Mouse (Mus musculus): Measurements from ENCODE around the gene Nek8.
"Not testable (repeated sequence)": the region's sequence is repeated elsewhere in the genome, so short reads cannot be mapped to it uniquely, and the experiment has no call there.

Nek8 gene

GRCm38 (mm10) chr11:78176402-78176862 is at the start of gene Nek8, which contains the start of gene Tlcd1:
Nek8 (minus strand) TSS chr11:78176675.
Tlcd1 (plus strand) TSS chr11:78176711.
- peak; percentile 84 to 90 for DNase-seq (ENCODE audit: low spot score in 2 of 2)

GRCm38 (mm10) chr11:78223586-78223985 is 47.1 kb upstream of the Nek8 start:
- DNase-seq (ENCODE audit: low spot score in 2 of 2), result no peak

DNA sequence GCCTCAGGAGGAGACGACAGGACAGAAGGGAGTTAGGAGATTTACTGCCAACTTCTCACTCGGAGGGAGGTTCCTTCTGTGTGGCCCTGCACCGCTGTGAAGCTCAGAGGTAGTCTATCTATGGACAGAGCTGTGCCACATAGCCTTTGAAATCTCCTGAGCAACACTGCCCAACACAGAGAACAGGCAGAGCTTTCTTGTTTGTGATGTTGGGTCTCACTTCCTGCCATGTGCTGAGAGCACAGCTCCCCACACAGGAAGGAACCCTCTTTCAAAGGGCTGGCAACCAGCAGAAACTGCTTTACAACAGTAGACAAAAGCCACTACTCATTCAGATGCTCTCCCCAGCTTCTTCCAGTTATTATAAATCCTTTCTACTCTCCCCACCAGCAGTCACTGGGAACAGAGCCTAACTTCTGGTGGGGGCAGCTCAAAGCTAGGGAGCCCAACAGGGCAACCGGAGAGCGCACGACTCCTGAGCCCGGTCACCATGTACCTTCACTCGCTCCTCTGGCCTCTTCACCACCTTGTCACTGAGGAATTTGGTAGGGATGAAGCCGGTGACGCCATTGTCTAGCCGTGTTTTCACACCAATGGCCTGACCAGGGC is 39.3 kb upstream of the Nek8 start:
- DNase-seq (ENCODE audit: low spot score in 2 of 2), result no peak

- no peak for DNase-seq (ENCODE audit: low spot score in 2 of 2)
These were observed 36.8 kb upstream of the Nek8 start for GRCm38 (mm10) chr11:78213086-78213817.

- DNase-seq (ENCODE audit: low spot score in 2 of 2), result no peak
These were observed 35.0 kb upstream of the Nek8 start for GRCm38 (mm10) chr11:78211513-78211912.

DNA sequence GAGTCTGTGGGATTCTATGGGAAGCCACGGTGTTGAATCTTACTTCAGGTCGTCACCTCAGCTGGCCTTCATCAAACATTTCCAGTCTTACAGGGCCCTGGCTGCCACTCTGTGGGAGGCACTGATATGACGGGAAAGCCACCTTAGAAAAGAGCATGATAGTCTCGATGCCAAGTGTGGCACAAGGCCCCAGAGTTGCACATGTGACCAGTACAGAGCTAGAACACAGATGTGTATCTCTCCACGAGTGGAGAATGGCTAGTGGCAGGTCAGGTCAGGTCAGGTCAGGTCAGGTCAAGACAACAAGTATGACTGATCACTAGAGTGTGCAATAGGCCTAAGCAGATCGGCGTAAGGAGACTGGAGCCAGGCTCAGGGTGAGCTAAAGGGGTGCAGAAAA is 34.1 kb upstream of the Nek8 start:
- no peak for DNase-seq (ENCODE audit: low spot score in 2 of 2)

GRCm38 (mm10) chr11:78209886-78210285 is 33.4 kb upstream of the Nek8 start:
- no peak for DNase-seq (ENCODE audit: low spot score in 2 of 2)

- DNase-seq (ENCODE audit: low spot score in 2 of 2), result no peak
These were observed 30.7 kb upstream of the Nek8 start for GRCm38 (mm10) chr11:78207190-78207589.

DNA sequence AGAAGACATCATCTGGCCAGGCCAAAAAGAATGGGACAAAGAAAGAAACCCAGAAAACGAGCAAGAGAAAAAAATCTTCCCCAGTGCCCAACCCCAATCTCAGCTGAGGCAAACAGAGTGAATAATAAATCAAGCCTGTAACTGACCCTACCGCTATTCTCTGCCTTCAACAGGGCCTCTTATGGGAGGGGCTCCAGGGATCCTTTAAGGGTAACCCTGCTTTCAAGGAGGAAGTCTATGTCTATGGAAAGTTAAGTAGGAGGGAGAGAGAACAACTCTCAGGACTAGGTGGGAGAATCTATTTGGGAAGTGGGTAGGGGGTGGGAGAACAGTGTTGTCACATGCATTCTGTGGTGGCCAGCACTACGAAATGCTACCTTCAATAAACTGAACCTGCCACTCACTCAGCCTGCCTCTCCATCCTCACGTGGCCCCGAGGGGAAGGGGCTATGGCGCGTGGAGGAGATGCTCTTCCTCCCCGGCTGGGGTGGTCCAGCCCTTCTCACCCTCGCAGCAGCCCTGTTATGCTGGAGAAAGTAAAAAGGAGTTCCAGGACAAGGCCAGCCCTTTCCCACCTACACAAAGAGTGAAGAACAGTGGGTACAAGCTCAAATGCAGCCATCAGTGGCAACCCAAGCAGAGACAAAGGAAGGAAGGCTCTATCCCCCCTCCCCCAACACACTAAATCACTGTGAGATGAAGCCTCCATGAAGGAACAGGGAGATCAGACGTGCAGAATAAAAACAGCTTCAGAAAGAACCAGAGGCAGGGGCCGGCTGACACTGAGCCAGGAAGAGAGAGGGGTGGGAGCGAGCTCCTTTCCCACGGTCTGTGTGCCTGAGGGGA is 29.1 kb upstream of the Nek8 start:
- no peak for DNase-seq (ENCODE audit: low spot score in 2 of 2)

- DNase-seq (ENCODE audit: low spot score in 2 of 2), result no peak
These were observed 27.8 kb upstream of the Nek8 start for GRCm38 (mm10) chr11:78204287-78204686.

DNA sequence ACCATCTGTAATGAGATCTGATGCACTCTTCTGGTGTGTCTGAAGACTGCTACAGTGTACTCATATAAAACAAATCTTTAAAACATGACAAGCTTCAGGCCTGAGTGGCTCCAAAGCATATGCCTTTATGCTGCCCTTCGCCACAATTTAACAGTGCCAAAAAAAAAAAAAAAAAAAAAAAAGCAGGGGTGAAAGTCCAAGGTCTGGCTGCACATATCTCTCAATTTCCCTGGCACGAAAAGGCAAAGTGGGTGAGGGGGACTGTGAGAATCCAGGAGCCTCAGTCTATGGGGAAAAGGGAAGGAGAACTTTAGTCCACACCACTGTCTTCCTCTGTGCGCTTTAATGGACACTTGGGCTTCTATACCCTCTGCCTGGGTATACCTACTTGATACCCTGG is 25.9 kb upstream of the Nek8 start:
- DNase-seq (ENCODE audit: low spot score in 2 of 2), result no peak

DNA sequence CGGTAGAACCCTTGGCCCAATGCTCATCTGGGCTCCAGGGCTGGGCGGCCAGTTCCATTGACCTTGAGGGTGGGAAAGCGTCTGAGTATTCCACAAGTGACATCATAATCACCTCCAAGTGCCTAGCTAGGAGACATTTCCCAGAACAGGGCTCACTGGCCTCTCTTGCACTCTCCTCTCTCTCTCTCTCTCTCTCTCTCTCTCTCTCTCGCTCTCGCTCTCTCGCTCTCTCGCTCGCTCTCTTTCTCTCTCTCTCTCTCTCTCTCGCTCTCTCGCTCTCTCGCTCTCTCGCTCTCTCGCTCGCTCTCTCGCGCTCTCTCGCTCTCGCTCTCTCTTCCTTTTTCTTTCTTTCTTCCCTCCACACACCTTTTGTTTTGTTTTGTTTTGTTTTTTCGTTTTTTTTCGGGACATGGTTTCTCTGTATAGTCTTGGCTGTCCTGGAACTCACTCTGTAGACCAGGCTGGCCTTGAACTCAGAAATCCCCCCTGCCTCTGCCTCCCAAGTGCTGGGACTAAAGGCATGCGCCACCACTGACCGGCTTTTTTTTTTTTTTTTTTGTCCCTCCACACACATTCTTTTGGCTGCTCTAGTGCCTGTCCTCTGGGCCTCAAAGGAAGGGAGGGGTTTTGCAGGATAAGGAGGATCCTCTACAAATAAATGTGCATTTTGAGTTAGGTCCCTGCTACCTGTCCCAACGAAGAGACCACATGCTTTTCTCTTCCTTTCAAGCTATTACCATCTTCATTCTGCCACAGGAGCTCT is 18.8 kb upstream of the Nek8 start:
- DNase-seq (ENCODE audit: low spot score in 2 of 2), result no peak

- peak; percentile 69 to 79 for DNase-seq (ENCODE audit: low spot score in 2 of 2)
These were observed 18.1 kb upstream of the Nek8 start for GRCm38 (mm10) chr11:78194411-78195100.

DNA sequence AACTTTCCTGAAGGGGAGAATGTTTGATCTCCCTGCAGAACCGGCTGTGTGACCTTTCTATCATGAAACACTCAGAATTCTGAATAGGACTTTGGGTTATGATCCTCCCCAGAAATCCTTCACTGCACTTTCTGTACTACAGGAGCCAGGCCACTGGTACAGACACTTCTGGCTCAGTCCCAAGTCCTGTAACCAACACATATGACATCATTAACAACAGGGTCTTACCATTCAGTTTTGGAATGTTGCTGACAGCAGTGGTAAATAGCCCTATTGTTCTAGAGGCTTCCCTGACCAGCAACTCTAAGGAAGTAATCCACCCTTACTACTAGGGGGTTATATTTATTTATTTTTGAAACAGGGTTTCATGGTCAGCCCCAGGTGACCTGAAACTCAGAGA is 16.6 kb upstream of the Nek8 start, which contains the start of gene Proca1:
TSS of gene Proca1 (plus strand) at position 280 of the 400 bp plus-strand sequence.
- DNase-seq (ENCODE audit: low spot score in 2 of 2), result no peak

- no peak for DNase-seq (ENCODE audit: low spot score in 2 of 2)
These were observed 13.6 kb upstream of the Nek8 start for GRCm38 (mm10) chr11:78190041-78190440.

DNA sequence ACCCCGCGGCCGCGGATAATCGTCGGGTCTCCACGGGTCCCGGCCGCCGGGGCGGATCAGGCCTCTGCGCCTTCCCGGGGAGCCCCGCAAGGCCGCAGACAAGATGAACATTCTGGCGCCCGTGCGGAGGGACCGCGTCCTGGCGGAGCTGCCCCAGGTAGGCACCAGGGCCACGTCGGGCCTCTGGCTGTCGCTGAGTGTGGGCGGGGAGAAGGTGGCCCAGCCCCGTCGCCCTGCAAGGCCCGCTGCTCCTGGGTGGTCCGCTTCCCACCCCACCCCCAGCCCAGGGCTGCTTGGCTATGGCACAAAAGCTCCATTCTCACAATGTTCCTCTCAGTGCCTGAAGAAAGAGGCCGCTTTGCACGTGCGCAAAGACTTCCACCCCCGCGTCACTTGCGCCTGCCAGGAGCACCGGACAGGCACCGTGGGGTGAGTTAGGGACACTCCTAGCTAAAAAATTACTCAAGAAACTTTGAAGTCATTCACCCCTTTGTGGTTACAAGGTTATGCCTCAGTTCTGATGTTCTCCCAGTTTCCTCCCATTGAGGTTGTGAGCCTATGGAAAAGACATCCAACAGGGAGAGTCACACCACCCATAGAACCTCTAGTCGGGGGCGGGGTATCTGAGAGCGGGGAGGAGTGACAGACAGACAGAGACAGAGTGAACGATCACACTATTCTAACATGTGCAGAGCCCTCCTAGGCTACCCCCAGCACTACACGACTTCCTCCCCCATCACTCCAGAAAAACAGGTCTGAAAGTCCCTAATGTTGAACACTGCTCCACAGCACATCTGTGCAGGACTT is 13.0 kb upstream of the Nek8 start:
- peak; percentile 40 to 44 for DNase-seq (ENCODE audit: low spot score in 2 of 2)

DNA sequence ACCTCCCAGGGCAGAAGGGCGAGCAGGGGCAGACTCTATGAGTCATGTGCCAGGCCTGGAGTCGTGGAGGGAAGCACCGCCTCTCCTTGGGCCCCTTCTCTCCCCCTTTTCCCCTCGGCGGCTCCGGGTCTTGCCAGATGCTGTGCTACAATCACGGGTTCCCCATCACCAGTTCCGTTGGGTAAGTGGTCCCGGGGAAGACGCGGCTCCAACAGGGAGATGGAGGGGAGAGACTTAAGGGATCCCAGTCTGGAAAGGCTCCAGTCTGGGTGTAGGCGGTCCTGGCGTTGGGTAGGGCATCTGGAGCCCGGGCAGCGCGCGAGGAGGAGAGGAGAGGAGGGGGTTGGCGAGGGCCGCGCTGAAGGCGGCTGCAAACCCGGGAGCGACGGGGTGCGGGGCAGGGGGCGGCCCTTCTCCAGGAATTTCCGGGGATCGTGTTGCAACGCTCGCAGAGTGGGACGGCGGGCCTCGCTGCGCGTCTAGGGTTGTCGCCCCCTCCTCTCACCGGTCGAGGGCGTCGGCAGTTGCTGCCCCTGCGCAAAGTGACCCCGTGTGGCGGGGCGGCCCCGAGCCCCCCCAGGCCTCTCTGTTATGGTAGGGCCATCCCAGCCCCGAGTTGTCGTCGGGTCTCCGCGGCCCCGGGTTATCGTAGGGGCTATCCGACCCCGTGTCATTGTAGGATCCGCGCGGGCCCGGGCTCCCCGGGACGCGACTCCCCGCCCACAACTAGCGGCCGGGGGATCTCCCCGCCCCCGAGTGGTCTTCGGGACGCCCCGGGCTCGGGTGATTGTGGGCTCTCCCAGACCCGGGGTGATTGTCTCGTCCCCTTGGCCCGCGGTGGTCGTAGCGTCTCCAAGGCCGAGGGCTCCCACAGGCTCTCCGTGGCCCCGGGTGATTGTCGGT is 12.1 kb upstream of the Nek8 start, which contains the start of gene Rab34:
TSS of gene Rab34 (plus strand) at position 100 of the 903 bp plus-strand sequence.
- DNase-seq (ENCODE audit: low spot score in 2 of 2), result peak; percentile 58 to 63

DNA sequence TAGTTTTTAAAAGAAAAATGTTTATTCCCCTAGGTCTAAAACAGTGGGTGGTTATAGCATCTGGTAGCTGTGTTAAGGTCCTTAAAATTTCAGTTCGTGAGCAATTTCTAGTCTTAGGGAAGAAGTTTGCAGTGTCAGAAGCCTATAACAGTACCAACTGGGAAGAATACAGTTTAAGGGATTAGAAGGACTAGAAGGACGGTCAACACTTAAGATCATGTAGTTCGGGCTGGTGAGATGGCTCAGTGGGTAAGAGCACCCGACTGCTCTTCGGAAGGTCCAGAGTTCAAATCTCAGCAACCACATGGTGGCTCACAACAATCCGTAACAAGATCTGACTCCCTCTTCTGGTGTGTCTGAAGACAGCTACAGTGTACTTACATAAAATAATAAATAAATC is 8.2 kb upstream of the Nek8 start:
- DNase-seq (ENCODE audit: low spot score in 2 of 2), result not testable (repeated sequence)

All from urinary bladder, adult 18-20 months (tissue).